Mouse (Mus musculus): ENCODE measurements around the gene Agpat3. TPM values are rescaled to one million over a fixed set of nuclear protein-coding genes. Genes with fewer than 3 reads are reported as not detected.

Agpat3 gene
- polyA plus RNA-seq, 1 experiment from 2014 or later, result 28.7 TPM

DNA sequence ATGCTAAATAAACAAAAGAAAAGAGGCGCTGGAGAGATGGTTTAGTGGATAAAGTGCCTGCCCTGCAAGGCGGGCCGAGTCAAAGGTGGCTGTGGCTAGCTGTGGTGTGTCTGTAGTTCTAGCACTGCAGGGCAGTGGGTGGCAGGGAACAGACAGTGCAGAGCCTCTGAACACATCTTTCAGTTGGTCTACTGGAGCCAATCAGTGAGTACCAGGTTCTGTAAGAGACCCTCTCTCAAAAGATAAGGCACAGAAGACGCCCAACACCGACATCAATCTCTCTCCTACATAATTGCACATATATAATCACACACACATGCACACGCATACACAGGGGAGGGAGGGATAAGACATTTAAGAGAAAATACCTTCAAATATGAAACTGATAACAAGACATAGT is 114.5 kb downstream of the Agpat3 start:
- H3K4me3 ChIP-seq (ENCODE audit: low read depth, low read length), result no peak overlapping the region
- H3K9me3 ChIP-seq (ENCODE audit: control insufficient read depth, low read length), result no peaks in the 10 kb centered on the region
- WGBS, result 63% methylated on average over 6 of the region's 6 CpGs
- H3K4me2 ChIP-seq, result peak overlapping the region; percentile 26; the same call in 1 of the 2 replicates
- peaks cover 26% of the 10 kb centered on the region for H3K4me1 ChIP-seq (replicated peaks; ENCODE audit: control insufficient read depth, insufficient read depth, low read length)
- peak overlapping the region; percentile 68 for H3K27ac ChIP-seq (ENCODE audit: low read depth, low read length)
- ATAC-seq (replicated peaks; ENCODE audit: low FRiP score), result peak; percentile 82
- H3K9ac ChIP-seq (ENCODE audit: low read depth, low read length), result no peak overlapping the region
- H3K27me3 ChIP-seq (replicated peaks; ENCODE audit: control insufficient read depth, insufficient read depth, low read length), result no peaks in the 10 kb centered on the region
- H3K36me3 ChIP-seq (ENCODE audit: control insufficient read depth, insufficient read depth, low read length), result no peaks in the 10 kb centered on the region
- no peak for DNase-seq (ENCODE audit: low spot score)

- H3K9me3 ChIP-seq (ENCODE audit: control insufficient read depth, low read length), result no peaks in the 10 kb centered on the region
- no peak overlapping the region for H3K9ac ChIP-seq (ENCODE audit: low read depth, low read length)
- ATAC-seq (replicated peaks; ENCODE audit: low FRiP score) (peak; percentile 62), DNase-seq (ENCODE audit: low spot score) (no peak)
- WGBS, result 69% methylated on average over 8 of the region's 8 CpGs
- peaks cover 28% of the 10 kb centered on the region for H3K4me1 ChIP-seq (replicated peaks; ENCODE audit: control insufficient read depth, insufficient read depth, low read length)
- H3K27ac ChIP-seq (ENCODE audit: low read depth, low read length), result peak overlapping the region; percentile 68
- H3K27me3 ChIP-seq (replicated peaks; ENCODE audit: control insufficient read depth, insufficient read depth, low read length), result no peaks in the 10 kb centered on the region
- H3K4me3 ChIP-seq (ENCODE audit: low read depth, low read length), result no peak overlapping the region
- H3K36me3 ChIP-seq (ENCODE audit: control insufficient read depth, insufficient read depth, low read length), result no peaks in the 10 kb centered on the region
- H3K4me2 ChIP-seq, result peak overlapping the region; percentile 26; the same call in 1 of the 2 replicates
Observed at GRCm38 (mm10) chr10:78236885-78237629, 115.2 kb downstream of the Agpat3 start.

DNA sequence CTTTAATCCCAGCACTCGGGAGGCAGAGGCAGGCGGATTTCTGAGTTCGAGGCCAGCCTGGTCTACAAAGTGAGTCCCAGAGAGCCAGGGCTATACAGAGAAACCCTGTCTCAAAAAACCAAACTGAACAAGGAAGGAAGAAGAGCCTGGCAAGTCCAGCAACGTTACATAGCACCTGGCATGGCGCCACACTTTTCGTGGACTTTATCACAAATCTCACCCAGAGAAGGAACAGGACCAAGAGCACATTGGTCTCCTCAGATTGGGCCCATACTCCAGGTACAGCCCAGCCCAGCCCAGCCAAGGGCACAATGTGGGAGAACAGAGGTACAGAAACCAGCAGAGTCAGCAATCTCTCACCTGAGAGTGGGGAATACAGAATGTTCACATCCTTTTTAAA is 118.5 kb downstream of the Agpat3 start:
- no peak overlapping the region for H3K27ac ChIP-seq (ENCODE audit: low read depth, low read length)
- no peak overlapping the region for H3K9ac ChIP-seq (ENCODE audit: low read depth, low read length)
- H3K4me3 ChIP-seq (ENCODE audit: low read depth, low read length), result no peak overlapping the region
- no peaks in the 10 kb centered on the region for H3K27me3 ChIP-seq (replicated peaks; ENCODE audit: control insufficient read depth, insufficient read depth, low read length)
- no peak for ATAC-seq (replicated peaks; ENCODE audit: low FRiP score)
- H3K4me2 ChIP-seq, result no peak overlapping the region
- DNase-seq (ENCODE audit: low spot score), result no peak
- WGBS, result 91% methylated on average over 6 of the region's 6 CpGs
- H3K9me3 ChIP-seq (ENCODE audit: control insufficient read depth, low read length), result no peaks in the 10 kb centered on the region
- H3K36me3 ChIP-seq (ENCODE audit: control insufficient read depth, insufficient read depth, low read length), result peaks cover 5% of the 10 kb centered on the region
- H3K4me1 ChIP-seq (replicated peaks; ENCODE audit: control insufficient read depth, insufficient read depth, low read length), result peaks cover 28% of the 10 kb centered on the region

GRCm38 (mm10) chr10:78233161-78233560 is 119.1 kb downstream of the Agpat3 start:
- 90% methylated on average over 5 of the region's 5 CpGs for WGBS

GRCm38 (mm10) chr10:78232301-78232980 is 119.8 kb downstream of the Agpat3 start:
- H3K4me2 ChIP-seq, result no peak overlapping the region
- no peak for ATAC-seq (replicated peaks; ENCODE audit: low FRiP score)
- no peak for DNase-seq (ENCODE audit: low spot score)
- H3K27me3 ChIP-seq (replicated peaks; ENCODE audit: control insufficient read depth, insufficient read depth, low read length), result no peaks in the 10 kb centered on the region
- no peaks in the 10 kb centered on the region for H3K9me3 ChIP-seq (ENCODE audit: control insufficient read depth, low read length)
- WGBS, result 81% methylated on average over 4 of the region's 4 CpGs
- H3K9ac ChIP-seq (ENCODE audit: low read depth, low read length), result no peak overlapping the region
- H3K4me1 ChIP-seq (replicated peaks; ENCODE audit: control insufficient read depth, insufficient read depth, low read length), result peaks cover 21% of the 10 kb centered on the region
- no peak overlapping the region for H3K4me3 ChIP-seq (ENCODE audit: low read depth, low read length)
- H3K36me3 ChIP-seq (ENCODE audit: control insufficient read depth, insufficient read depth, low read length), result peaks cover 8% of the 10 kb centered on the region
- H3K27ac ChIP-seq (ENCODE audit: low read depth, low read length), result no peak overlapping the region

More at GRCm38 (mm10) chr10:78233161-78233560, 119.1 kb downstream of the Agpat3 start:
- H3K27me3 ChIP-seq (replicated peaks; ENCODE audit: control insufficient read depth, insufficient read depth, low read length), result no peaks in the 10 kb centered on the region
- ATAC-seq (replicated peaks; ENCODE audit: low FRiP score) (no peak), DNase-seq (ENCODE audit: low spot score) (no peak)
- H3K4me1 ChIP-seq (replicated peaks; ENCODE audit: control insufficient read depth, insufficient read depth, low read length), result peaks cover 26% of the 10 kb centered on the region
- no peak overlapping the region for H3K4me3 ChIP-seq (ENCODE audit: low read depth, low read length)
- no peaks in the 10 kb centered on the region for H3K9me3 ChIP-seq (ENCODE audit: control insufficient read depth, low read length)
- H3K9ac ChIP-seq (ENCODE audit: low read depth, low read length), result no peak overlapping the region
- peaks cover 8% of the 10 kb centered on the region for H3K36me3 ChIP-seq (ENCODE audit: control insufficient read depth, insufficient read depth, low read length)
- H3K27ac ChIP-seq (ENCODE audit: low read depth, low read length), result no peak overlapping the region
- no peak overlapping the region for H3K4me2 ChIP-seq

DNA sequence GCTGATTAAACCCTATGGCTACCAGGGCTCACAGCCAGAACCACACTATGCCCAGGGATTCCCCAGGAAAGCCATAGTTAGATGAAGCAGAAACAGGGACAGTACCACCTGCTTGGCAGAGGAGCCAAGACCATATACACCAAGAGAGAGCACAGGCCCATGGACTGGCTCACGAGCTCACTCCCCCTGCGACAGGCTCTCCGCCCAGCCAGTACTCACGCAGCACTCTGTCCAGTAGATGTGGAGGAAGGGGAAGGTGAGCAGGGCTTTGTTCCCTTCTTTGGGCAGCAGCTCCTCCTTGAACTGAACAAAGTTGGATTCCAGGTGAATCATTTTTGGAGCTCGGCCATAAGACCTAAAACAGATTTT is 123.7 kb downstream of the Agpat3 start:
- DNase-seq (ENCODE audit: low spot score) (no peak), ATAC-seq (replicated peaks; ENCODE audit: low FRiP score) (no peak)
- Histone ChIP-seq H3K27ac (ENCODE audit: low read depth, low read length) (no peak overlapping the region), H3K36me3 (ENCODE audit: control insufficient read depth, insufficient read depth, low read length) (peaks cover 10% of the 10 kb centered on the region), H3K27me3 (replicated peaks; ENCODE audit: control insufficient read depth, insufficient read depth, low read length) (no peaks in the 10 kb centered on the region), H3K4me1 (replicated peaks; ENCODE audit: control insufficient read depth, insufficient read depth, low read length) (0 out of 2 replicates have a peak, but pooled peaks cover 2% of the 10 kb centered on the region), H3K9me3 (ENCODE audit: control insufficient read depth, low read length) (no peaks in the 10 kb centered on the region), H3K4me3 (ENCODE audit: low read depth, low read length) (no peak overlapping the region), H3K4me2 (no peak overlapping the region), H3K9ac (ENCODE audit: low read depth, low read length) (no peak overlapping the region)
- 85% methylated on average over 5 of the region's 5 CpGs for WGBS

GRCm38 (mm10) chr10:78227875-78228559 is 124.3 kb downstream of the Agpat3 start:
- WGBS, result 90% methylated on average over 8 of the region's 8 CpGs
- no peak overlapping the region for H3K4me3 ChIP-seq (ENCODE audit: low read depth, low read length)
- ATAC-seq (replicated peaks; ENCODE audit: low FRiP score) (no peak), DNase-seq (ENCODE audit: low spot score) (no peak)
- 0 out of 2 replicates have a peak, but pooled peaks cover 2% of the 10 kb centered on the region for H3K4me1 ChIP-seq (replicated peaks; ENCODE audit: control insufficient read depth, insufficient read depth, low read length)
- H3K36me3 ChIP-seq (ENCODE audit: control insufficient read depth, insufficient read depth, low read length), result peaks cover 10% of the 10 kb centered on the region
- no peaks in the 10 kb centered on the region for H3K27me3 ChIP-seq (replicated peaks; ENCODE audit: control insufficient read depth, insufficient read depth, low read length)
- no peaks in the 10 kb centered on the region for H3K9me3 ChIP-seq (ENCODE audit: control insufficient read depth, low read length)
- H3K9ac ChIP-seq (ENCODE audit: low read depth, low read length), result no peak overlapping the region
- H3K4me2 ChIP-seq, result no peak overlapping the region
- no peak overlapping the region for H3K27ac ChIP-seq (ENCODE audit: low read depth, low read length)

DNA sequence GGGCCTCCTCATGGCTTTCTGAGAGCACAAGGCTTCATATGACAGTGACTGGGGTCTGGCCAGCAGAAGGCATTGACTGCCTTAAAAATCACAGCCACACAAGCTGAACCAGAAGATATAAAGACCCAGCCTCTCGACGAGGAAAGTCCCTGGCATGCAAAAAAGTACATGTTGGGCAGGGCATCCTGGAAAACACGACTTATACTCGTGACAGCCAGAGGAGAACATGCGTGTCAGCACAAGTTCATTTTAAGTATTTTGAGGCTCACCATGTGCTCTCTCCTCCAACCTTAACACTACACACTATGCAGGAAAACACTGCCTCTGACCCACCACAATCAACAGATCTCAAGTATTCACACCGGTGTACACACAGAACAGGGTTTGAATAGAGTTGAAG is 128.2 kb downstream of the Agpat3 start:
- WGBS, result 87% methylated on average over 6 of the region's 6 CpGs
- H3K4me2 ChIP-seq, result no peak overlapping the region
- DNase-seq (ENCODE audit: low spot score), result no peak
- H3K27ac ChIP-seq (ENCODE audit: low read depth, low read length), result no peak overlapping the region
- no peak for ATAC-seq (replicated peaks; ENCODE audit: low FRiP score)
- H3K4me3 ChIP-seq (ENCODE audit: low read depth, low read length), result no peak overlapping the region
- peaks cover 13% of the 10 kb centered on the region; the same call in 1 of the 2 replicates for H3K36me3 ChIP-seq (ENCODE audit: control insufficient read depth, insufficient read depth, low read length)
- no peaks in the 10 kb centered on the region for H3K9me3 ChIP-seq (ENCODE audit: control insufficient read depth, low read length)
- no peaks in the 10 kb centered on the region for H3K27me3 ChIP-seq (replicated peaks; ENCODE audit: control insufficient read depth, insufficient read depth, low read length)
- no peak overlapping the region for H3K9ac ChIP-seq (ENCODE audit: low read depth, low read length)
- no peaks in the 10 kb centered on the region for H3K4me1 ChIP-seq (replicated peaks; ENCODE audit: control insufficient read depth, insufficient read depth, low read length)

Data from liver, embryonic 11.5 days (tissue).